Mouse (Mus musculus) liver, postnatal 0 days (tissue): ENCODE measurements around the gene Efna1. TPM values are rescaled to one million over a fixed set of nuclear protein-coding genes. Genes with fewer than 3 reads are reported as not detected.

Experiments used
- ATAC-seq: fragments of 200-750 bp; cut with Nextera tagmentation; 2 replicates; pipeline ENCODE4 v1.8.0; 2017; ENCODE audit warnings: mild to moderate bottlenecking, moderate library complexity
- DNase-seq: peaks from one replicate; pipeline ENCODE4 v3.0.0-alpha.2; 2016
- H3K27ac ChIP-seq: fragments of 300-500 bp; sonication (generic); 2 replicates; pipeline ENCODE4 v1.5.1; 2014; ENCODE audit warnings: antibody characterized with exemption, moderate library complexity, mild to moderate bottlenecking, low read depth
- H3K27me3 ChIP-seq: fragments of 300-500 bp; sonication (generic); 2 replicates; pipeline ENCODE4 v1.6.1; 2014; ENCODE audit warnings: low read length, control low read depth, mixed read lengths; ENCODE audit not compliant: insufficient read depth
- H3K36me3 ChIP-seq: fragments of 300-500 bp; sonication (generic); replicated peaks from 2 replicates; pipeline ENCODE4 v1.6.1; 2014; ENCODE audit warnings: mild to moderate bottlenecking, control low read depth, low read length, moderate library complexity, mixed read lengths; ENCODE audit not compliant: insufficient read depth
- H3K4me1 ChIP-seq: fragments of 300-500 bp; sonication (generic); 2 replicates; pipeline ENCODE4 v1.6.1; 2014; ENCODE audit warnings: antibody characterized with exemption, mild to moderate bottlenecking, control low read depth; ENCODE audit not compliant: insufficient read depth
- H3K4me2 ChIP-seq: fragments of 300-500 bp; sonication (generic); 2 replicates; pipeline ENCODE4 v1.6.1; 2014; ENCODE audit warnings: low read depth, mild to moderate bottlenecking, low read length, moderate library complexity, mixed read lengths
- H3K4me3 ChIP-seq: fragments of 300-500 bp; sonication (generic); 2 replicates; pipeline ENCODE4 v1.5.1; 2014; ENCODE audit warnings: low read depth, low read length
- H3K9ac ChIP-seq: fragments of 300-500 bp; sonication (generic); replicated peaks from 2 replicates; pipeline ENCODE4 v1.6.1; 2014; ENCODE audit warnings: mild to moderate bottlenecking, moderate library complexity
- H3K9me3 ChIP-seq: fragments of 300-500 bp; sonication (generic); 2 replicates; pipeline ENCODE4 v1.6.1; 2016; ENCODE audit warnings: mild to moderate bottlenecking, control low read depth, low read length, mixed read lengths
- CTCF ChIP-seq: sonication (generic); IDR thresholded peaks from 2 replicates; pipeline ENCODE4 v1.5.1; 2016; ENCODE audit warnings: antibody characterized with exemption, low read depth
- EP300 ChIP-seq: IDR thresholded peaks from 2 replicates; pipeline ENCODE4 v1.6.1; 2016; ENCODE audit warnings: antibody characterized with exemption, low read depth, mild to moderate bottlenecking
- WGBS: fragments of 180-500 bp; shearing (Covaris S2); extraction: QIAGEN DNeasy Blood & Tissue Kit; methylation state at CpG from one replicate; pipeline ENCODE4 v1.1.7; 2014; ENCODE audit not compliant: insufficient replicate concordance; 5-methylcytosine and 5-hydroxymethylcytosine counted together
- polyA plus RNA-seq: library from polyadenylated mRNA; unstranded; fragments of >200 nt; fragmentation: Nextera tagmentation; extraction: Ambion mirVana; gene quantifications from 2 replicates; pipeline ENCODE4 v1.2.1, GENCODE M21; 2015

The Efna1 gene
- polyA plus RNA-seq, 1 experiment from 2014 or later: 27.8 TPM

- TF ChIP-seq CTCF (no peak), EP300 (no peak)
- H3K27me3 ChIP-seq: peaks cover 6% of the 10 kb centered on the region; the same call in 1 of the 2 replicates
These were observed 44.4 kb downstream of the Efna1 start for GRCm38 (mm10) chr3:89236516-89236915.

GRCm38 (mm10) chr3:89233562-89234110 is 47.3 kb downstream of the Efna1 start:
- Histone ChIP-seq H3K27ac (no peak overlapping the region), H3K4me3 (no peak overlapping the region), H3K36me3 (no peaks in the 10 kb centered on the region), H3K4me1 (peaks cover 6% of the 10 kb centered on the region; the same call in 1 of the 2 replicates), H3K27me3 (peaks cover 16% of the 10 kb centered on the region), H3K9ac (no peak overlapping the region; the same call in 1 of the 2 replicates), H3K4me2 (no peak overlapping the region), H3K9me3 (no peaks in the 10 kb centered on the region)
- no peak for DNase-seq
- ATAC-seq: peak; percentile 19; the same call in 1 of the 2 replicates
- TF ChIP-seq CTCF: 0 out of 2 replicates have a peak, but pooled peaks have one; percentile 11
- TF ChIP-seq EP300: no peak
- WGBS: 34% methylated on average over 14 of the region's 14 CpGs

More at GRCm38 (mm10) chr3:89236516-89236915, 44.4 kb downstream of the Efna1 start:
- Histone ChIP-seq H3K9me3 (no peaks in the 10 kb centered on the region), H3K36me3 (no peaks in the 10 kb centered on the region), H3K9ac (no peak overlapping the region), H3K4me2 (no peak overlapping the region), H3K4me3 (no peak overlapping the region), H3K27ac (no peak overlapping the region), H3K4me1 (peaks cover 6% of the 10 kb centered on the region; the same call in 1 of the 2 replicates)
- DNase-seq (no peak), ATAC-seq (no peak)
- WGBS: 87% methylated on average over 10 of the region's 10 CpGs

- Histone ChIP-seq H3K4me1 (peaks cover 9% of the 10 kb centered on the region), H3K4me3 (no peak overlapping the region), H3K36me3 (no peaks in the 10 kb centered on the region), H3K4me2 (no peak overlapping the region), H3K27ac (no peak overlapping the region), H3K9ac (no peak overlapping the region), H3K9me3 (no peaks in the 10 kb centered on the region), H3K27me3 (peaks cover 20% of the 10 kb centered on the region)
- TF ChIP-seq EP300 (no peak), CTCF (no peak)
- DNase-seq: no peak
- WGBS: 61% methylated on average over 6 of the region's 6 CpGs
- no peak for ATAC-seq
These were observed 48.3 kb downstream of the Efna1 start for GRCm38 (mm10) chr3:89232614-89233013.

- no peak for ATAC-seq
- Histone ChIP-seq H3K4me1 (peaks cover 15% of the 10 kb centered on the region), H3K27me3 (peaks cover 28% of the 10 kb centered on the region), H3K9me3 (no peaks in the 10 kb centered on the region), H3K9ac (no peak overlapping the region), H3K4me2 (no peak overlapping the region), H3K27ac (no peak overlapping the region), H3K4me3 (no peak overlapping the region), H3K36me3 (no peaks in the 10 kb centered on the region)
- no peak for DNase-seq
- 76% methylated on average over 16 of the region's 16 CpGs for WGBS
- TF ChIP-seq CTCF (no peak), EP300 (no peak)
These were observed 49.1 kb downstream of the Efna1 start for GRCm38 (mm10) chr3:89231772-89232275.

GRCm38 (mm10) chr3:89231345-89231744 is 49.6 kb downstream of the Efna1 start:
- Histone ChIP-seq H3K36me3 (no peaks in the 10 kb centered on the region), H3K9ac (no peak overlapping the region), H3K27ac (no peak overlapping the region), H3K4me3 (no peak overlapping the region), H3K4me2 (no peak overlapping the region), H3K27me3 (peaks cover 32% of the 10 kb centered on the region), H3K9me3 (no peaks in the 10 kb centered on the region), H3K4me1 (peaks cover 16% of the 10 kb centered on the region)
- no peak for ATAC-seq
- 32% methylated on average over 7 of the region's 7 CpGs for WGBS
- DNase-seq: no peak
- TF ChIP-seq EP300 (no peak), CTCF (no peak)

GRCm38 (mm10) chr3:89230561-89230960 is 50.4 kb downstream of the Efna1 start:
- Histone ChIP-seq H3K4me3 (no peak overlapping the region), H3K36me3 (no peaks in the 10 kb centered on the region), H3K4me1 (peaks cover 16% of the 10 kb centered on the region), H3K4me2 (no peak overlapping the region), H3K27ac (no peak overlapping the region), H3K27me3 (peaks cover 39% of the 10 kb centered on the region), H3K9me3 (no peaks in the 10 kb centered on the region), H3K9ac (no peak overlapping the region)
- TF ChIP-seq CTCF (no peak), EP300 (no peak)
- DNase-seq (no peak), ATAC-seq (no peak)
- 53% methylated on average over 2 of the region's 2 CpGs for WGBS
